Mouse (Mus musculus): ENCODE measurements around the gene Zfp663.

GRCm38 (mm10) chr2:165371066-165371465 lies 2.5 kb upstream of the Zfp663 start:
- TF ChIP-seq CTCF (IDR thresholded peaks at IDR 0.05; ENCODE audit: control insufficient read depth, insufficient read depth, insufficient replicate concordance, low read depth, low read length) (no peak), POLR2A (IDR thresholded peaks at IDR 0.05; ENCODE audit: control insufficient read depth, low read depth, low read length) (no peak)

All from testis, adult 2 months (tissue).